Mouse (Mus musculus): ENCODE data around the gene Ppard. TPM values are rescaled to one million over a fixed set of nuclear protein-coding genes. Genes with fewer than 3 reads are reported as not detected.
A peak's percentile ranks its signal among the peaks of the same experiment; 100 is the strongest.

Ppard gene
- polyA plus RNA-seq, 1 experiment from 2014 or later = 30.9 TPM

DNA sequence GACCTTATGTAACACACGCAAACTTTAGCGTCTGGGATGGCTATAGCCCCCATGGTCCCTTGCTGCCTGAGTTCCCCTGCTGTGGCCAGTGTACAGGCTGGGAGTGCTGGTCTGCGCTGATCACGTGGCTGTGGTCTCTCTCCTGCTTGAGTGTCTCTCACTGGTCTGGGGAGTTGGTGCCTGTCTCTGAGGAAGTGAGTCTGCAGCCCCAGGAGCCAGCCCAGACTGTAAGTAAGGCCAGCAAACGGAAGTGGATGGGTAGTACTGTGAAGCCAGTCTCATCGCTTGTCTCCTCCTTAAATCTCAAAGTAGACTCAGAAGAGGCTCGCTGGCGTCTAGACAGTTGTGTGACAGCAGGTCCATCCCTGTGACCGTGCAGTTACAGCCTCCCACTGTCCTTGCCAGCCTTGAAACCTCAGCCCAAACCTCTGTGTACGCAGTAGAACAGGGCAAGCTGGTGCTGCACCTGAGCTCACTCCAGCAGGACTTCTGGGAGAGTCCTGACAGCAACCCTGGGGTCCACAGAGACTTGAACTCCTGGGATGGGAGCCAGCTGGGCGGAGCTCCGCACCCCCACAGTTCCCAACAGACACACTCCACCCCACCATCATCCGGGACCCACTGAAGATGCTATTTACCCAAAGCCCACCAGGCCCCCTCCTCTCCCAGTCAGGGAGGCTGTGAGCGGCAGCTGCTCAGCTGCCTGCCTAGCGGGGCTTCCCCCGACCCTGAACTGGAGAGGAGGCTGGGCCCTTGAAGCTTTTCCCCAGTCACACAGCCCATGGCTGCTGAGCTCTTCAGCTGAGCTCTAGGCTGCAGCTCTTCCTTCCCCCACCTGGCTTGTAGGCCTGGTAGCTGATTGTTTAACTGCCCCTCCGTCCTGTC lies 62.2 kb downstream of the Ppard start:
- no peak for ATAC-seq
- H3K27me3 ChIP-seq = no peaks in the 10 kb centered on the region
- ChIA-PET POLR2A (no interaction called here), CTCF (interaction anchor here (1.3 to 1.9 kb wide), 2 partner anchors 21 to 69 kb away, joined by 3 to 6 read pairs; no protein-coding TSS in a partner anchor)
- no peak for TF ChIP-seq CTCF (IDR thresholded peaks at IDR 0.05)
- in situ Hi-C loops (cut with MboI; ENCODE audit: low pct_unique_long_range_greater_than_20kb) = no loop called here
- no peak for DNase-seq (ENCODE audit: low read depth, low spot score)

DNA sequence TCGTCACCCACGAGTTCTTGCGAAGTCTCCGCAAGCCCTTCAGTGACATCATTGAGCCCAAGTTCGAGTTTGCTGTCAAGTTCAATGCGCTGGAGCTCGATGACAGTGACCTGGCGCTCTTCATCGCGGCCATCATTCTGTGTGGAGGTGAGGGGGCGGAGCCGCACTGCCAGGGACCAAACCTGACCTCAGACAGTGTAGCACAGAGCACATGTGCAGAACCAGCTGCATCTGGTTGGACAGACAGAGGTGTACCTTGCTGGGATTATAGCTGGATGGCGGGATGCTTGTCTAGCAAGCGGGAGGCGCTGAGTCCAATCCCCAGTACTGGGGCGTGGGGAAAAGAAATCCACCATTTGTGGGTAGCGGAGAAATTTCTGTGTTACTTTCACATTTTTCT lies 66.4 kb downstream of the Ppard start:
- ChIA-PET CTCF (interaction anchor here (1.3 to 4.3 kb wide), 3 partner anchors 10 to 73 kb away, joined by 3 to 21 read pairs (median 7); no protein-coding TSS in a partner anchor), POLR2A (no interaction called here)
- DNase-seq (ENCODE audit: low read depth, low spot score) (no peak), ATAC-seq (no peak)
- H3K27me3 ChIP-seq = no peaks in the 10 kb centered on the region
- TF ChIP-seq CTCF (IDR thresholded peaks at IDR 0.05) = no peak
- in situ Hi-C loops (cut with MboI; ENCODE audit: low pct_unique_long_range_greater_than_20kb) = no loop called here

DNA sequence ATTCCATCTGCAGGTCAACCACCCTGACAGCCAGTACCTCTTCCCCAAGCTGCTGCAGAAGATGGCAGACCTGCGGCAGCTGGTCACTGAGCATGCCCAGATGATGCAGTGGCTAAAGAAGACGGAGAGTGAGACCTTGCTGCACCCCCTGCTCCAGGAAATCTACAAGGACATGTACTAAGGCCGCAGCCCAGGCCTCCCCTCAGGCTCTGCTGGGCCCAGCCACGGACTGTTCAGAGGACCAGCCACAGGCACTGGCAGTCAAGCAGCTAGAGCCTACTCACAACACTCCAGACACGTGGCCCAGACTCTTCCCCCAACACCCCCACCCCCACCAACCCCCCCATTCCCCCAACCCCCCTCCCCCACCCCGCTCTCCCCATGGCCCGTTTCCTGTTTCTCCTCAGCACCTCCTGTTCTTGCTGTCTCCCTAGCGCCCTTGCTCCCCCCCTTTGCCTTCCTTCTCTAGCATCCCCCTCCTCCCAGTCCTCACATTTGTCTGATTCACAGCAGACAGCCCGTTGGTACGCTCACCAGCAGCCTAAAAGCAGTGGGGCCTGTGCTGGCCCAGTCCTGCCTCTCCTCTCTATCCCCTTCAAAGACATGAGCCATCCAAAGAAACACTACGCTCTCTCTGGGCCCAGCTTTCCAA lies 67.3 kb downstream of the Ppard start:
- H3K27me3 ChIP-seq = no peaks in the 10 kb centered on the region
- DNase-seq (ENCODE audit: low read depth, low spot score) (no peak), ATAC-seq (no peak)
- ChIA-PET POLR2A (no interaction called here), CTCF (interaction anchor here (1.3 to 4.3 kb wide), 2 partner anchors 9 to 74 kb away, joined by 3 to 21 read pairs; no protein-coding TSS in a partner anchor)
- TF ChIP-seq CTCF (IDR thresholded peaks at IDR 0.05) = no peak
- in situ Hi-C loops (cut with MboI; ENCODE audit: low pct_unique_long_range_greater_than_20kb) = no loop called here

DNA sequence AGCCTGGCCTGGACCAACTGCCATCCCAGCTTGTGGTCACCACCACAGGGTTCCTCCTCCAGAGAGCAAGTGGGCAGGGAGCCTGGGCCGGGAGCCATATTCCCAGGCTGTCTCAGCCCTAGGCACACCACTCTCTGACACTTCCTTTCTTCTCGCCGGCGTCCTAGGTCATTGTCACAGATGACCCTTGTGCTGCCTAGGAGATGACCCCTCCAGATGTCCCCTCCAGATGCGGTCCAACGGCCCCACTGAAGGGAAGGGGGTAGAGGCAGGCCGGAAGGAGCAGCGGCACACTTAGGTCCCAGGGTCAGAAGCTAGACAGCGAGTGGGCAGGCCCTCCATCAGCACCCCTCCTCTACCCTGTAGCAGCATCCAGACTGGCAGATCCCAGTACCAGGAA lies 67.8 kb downstream of the Ppard start:
- no peak for DNase-seq (ENCODE audit: low read depth, low spot score)
- ChIA-PET CTCF (interaction anchor here (0.9 to 4.3 kb wide), 3 partner anchors 8 to 74 kb away, joined by 3 to 21 read pairs (median 3); no protein-coding TSS in a partner anchor), POLR2A (no interaction called here)
- TF ChIP-seq CTCF (IDR thresholded peaks at IDR 0.05) = no peak
- in situ Hi-C loops (cut with MboI; ENCODE audit: low pct_unique_long_range_greater_than_20kb) = no loop called here
- ATAC-seq = no peak
- no peaks in the 10 kb centered on the region for H3K27me3 ChIP-seq

DNA sequence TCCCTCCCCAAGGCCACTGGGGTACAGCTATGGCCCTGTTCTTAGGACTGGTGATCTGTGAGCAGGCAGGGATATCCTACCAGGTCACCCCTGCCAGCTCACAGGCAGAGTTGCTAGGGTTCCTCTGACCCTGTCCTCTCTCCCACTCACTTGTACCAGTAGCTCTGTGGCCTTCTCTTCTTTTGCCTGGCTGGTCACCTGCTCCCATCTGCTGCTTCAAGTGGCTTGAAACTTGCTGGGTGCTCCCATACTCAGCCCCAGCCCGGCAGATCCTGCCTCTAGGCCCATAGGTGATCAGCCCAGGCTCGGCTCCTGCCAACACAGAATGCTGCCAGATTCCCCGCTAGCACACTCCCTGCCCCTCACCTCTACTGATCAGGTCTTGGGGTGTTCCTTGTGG lies 68.3 kb downstream of the Ppard start:
- ChIA-PET CTCF (interaction anchor here (0.9 to 4.3 kb wide), 2 partner anchors 45 to 75 kb away, joined by 3 to 21 read pairs; no protein-coding TSS in a partner anchor), POLR2A (no interaction called here)
- TF ChIP-seq CTCF (IDR thresholded peaks at IDR 0.05) = no peak
- no peaks in the 10 kb centered on the region for H3K27me3 ChIP-seq
- in situ Hi-C loops (cut with MboI; ENCODE audit: low pct_unique_long_range_greater_than_20kb) = no loop called here
- DNase-seq (ENCODE audit: low read depth, low spot score) = no peak
- ATAC-seq = no peak

DNA sequence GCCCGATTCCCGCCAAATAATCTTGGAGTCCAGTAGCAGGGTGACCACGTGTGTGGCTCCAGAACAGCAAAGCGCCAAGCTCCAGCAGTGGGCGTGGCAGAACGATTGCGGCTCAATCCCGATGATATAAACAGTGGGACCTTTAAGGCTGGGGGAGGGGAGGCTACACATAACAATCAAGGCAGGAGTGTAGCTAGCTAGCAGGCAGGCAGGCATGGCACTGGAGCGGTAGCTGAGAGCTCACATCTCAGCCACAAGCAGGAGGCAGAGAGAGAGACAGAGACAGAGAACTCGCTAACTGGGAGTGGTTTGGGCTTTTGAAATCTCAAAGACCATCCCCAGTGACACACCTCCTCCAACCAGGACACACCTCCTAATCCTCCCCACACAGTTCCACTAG lies 72.7 kb downstream of the Ppard start:
- DNase-seq (ENCODE audit: low read depth, low spot score) = no peak
- ChIA-PET CTCF (interaction anchor here (2.1 kb wide), 1 partner anchor 79 kb away, joined by 9 read pairs; no protein-coding TSS in a partner anchor), POLR2A (no interaction called here)
- no peak for TF ChIP-seq CTCF (IDR thresholded peaks at IDR 0.05)
- H3K27me3 ChIP-seq = no peaks in the 10 kb centered on the region
- in situ Hi-C loops (cut with MboI; ENCODE audit: low pct_unique_long_range_greater_than_20kb) = loop anchor here (5.0 kb wide), 1 partner anchor 78 kb away; no protein-coding TSS in a partner anchor
- ATAC-seq = no peak

DNA sequence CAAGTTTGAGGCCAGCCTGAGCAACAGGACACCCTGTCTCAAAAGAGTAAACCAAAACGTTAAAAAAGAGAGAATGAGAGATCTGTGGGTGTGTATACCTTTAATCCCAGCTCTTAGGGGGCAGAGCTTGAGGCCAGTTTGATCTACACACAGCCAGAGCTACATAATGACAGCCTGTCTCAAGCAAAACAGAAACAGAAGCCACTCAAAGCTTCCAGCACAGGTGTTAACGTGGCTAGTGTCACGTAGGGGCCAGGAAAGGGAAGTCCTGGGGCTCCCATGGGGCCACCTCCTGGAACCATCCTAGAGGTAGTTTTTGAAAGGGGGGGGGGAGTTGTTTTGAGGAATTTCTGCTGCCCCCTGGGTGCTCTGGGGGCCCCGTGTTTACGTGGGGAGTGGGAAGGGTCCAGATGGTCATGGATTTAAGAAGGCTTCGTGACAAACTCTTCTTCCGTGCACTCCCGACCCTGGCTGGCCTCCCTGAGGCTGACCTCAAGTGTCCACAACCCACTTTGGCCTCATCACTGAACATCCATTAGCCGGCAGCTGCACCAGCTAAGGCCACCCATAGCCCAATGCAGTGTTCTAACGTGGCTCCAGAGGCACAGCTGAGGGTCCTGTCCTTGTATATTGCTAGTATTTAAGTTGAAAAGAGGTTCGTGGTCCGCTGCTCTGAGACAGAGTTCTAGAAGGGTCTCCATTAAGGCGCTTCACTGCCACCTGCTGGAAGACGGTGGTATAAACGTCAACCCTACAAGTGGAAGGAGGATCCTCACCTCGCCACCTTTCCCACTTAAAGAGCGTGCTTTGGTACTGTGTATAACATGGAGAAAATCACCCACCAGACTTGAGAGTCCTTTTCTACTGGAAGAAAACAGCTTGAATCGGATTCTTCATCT lies 76.0 kb downstream of the Ppard start:
- CTCF ChIA-PET = interaction anchor here (0.7 to 6.6 kb wide), 10 partner anchors 9 to 224 kb away, joined by 3 to 64 read pairs (median 3); partner anchors contain the start of gene Ppard
- no peak for ATAC-seq
- H3K27me3 ChIP-seq = no peaks in the 10 kb centered on the region
- POLR2A ChIA-PET = no interaction called here
- in situ Hi-C loops (cut with MboI; ENCODE audit: low pct_unique_long_range_greater_than_20kb) = loop anchor here (5.0 kb wide), 1 partner anchor 81 kb away; no protein-coding TSS in a partner anchor
- DNase-seq (ENCODE audit: low read depth, low spot score) = peak; percentile 31
- no peak for TF ChIP-seq CTCF (IDR thresholded peaks at IDR 0.05)

DNA sequence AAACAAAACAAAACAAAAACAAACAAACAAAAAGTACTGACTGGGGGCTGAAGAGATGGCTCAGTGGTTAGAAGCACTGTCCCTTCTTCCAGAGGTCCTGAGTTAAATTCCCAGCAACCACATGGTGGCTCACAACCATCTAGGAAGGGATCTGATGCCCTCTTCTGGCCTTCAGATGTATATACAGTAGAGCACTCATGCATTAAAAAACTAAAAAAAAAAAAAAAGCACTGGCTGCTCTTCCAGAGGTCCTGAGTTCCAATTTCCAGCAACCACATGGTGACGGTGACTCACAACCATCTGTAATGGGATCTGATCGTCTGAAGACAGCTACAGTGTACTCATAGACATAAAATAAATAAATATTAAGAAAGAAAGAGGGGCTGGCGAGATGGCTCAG lies 78.3 kb downstream of the Ppard start:
- DNase-seq (ENCODE audit: low read depth, low spot score) (no peak), ATAC-seq (no peak)
- ChIA-PET CTCF (interaction anchor here (4.7 to 6.6 kb wide), 2 partner anchors 78 to 85 kb away, joined by 22 to 64 read pairs; partner anchors contain the start of gene Ppard), POLR2A (interaction anchor here (0.6 to 1.6 kb wide), 3 partner anchors 21 to 85 kb away, joined by 3 read pairs; no protein-coding TSS in a partner anchor)
- no peaks in the 10 kb centered on the region for H3K27me3 ChIP-seq
- in situ Hi-C loops (cut with MboI; ENCODE audit: low pct_unique_long_range_greater_than_20kb) = no loop called here
- TF ChIP-seq CTCF (IDR thresholded peaks at IDR 0.05) = peak; percentile 49

DNA sequence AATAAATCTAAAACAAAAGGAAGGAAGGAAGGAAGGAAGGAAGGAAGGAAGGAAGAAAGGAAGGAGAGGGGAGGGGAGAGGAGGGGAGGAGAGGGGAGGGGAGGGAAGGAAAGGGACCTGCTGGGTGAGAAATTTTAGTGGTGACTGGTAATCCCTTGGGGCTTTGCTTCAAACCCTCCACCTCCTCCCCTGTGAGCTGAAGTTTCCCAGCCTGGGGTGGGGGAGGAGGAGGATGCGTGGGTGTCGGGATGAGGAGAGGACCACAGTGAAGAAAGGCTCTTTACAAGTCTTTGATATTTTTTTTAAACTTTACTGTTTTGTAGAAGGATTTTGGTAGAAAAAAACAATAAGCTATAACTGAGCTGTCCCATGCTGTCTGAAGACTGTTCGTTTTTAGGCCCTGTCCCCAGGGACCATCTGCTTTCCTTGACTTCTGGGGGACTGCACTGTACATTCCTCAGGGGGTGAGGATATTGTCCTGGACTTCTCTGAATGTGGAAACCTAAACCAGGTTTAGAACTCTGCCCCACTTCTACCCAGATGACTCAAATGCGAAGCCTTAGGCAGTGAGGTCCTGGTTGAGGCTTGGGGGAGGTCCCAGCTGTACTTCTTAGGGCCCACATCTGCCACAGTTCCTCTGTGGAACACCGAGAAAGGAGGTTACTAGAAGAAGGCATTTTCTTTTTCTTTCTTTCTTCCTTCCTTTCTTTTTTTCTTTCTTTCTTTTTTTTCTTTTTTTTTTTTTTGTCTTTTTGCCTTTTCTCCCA lies 79.0 kb downstream of the Ppard start:
- ChIA-PET CTCF (interaction anchor here (1.2 to 6.6 kb wide), 3 partner anchors 79 to 217 kb away, joined by 5 to 64 read pairs (median 22); partner anchors contain the start of gene Ppard), POLR2A (interaction anchor here (0.6 to 1.8 kb wide), 6 partner anchors 10 to 87 kb away, joined by 3 to 13 read pairs (median 3); no protein-coding TSS in a partner anchor)
- TF ChIP-seq CTCF (IDR thresholded peaks at IDR 0.05) = no peak
- no peak for ATAC-seq
- H3K27me3 ChIP-seq = no peaks in the 10 kb centered on the region
- in situ Hi-C loops (cut with MboI; ENCODE audit: low pct_unique_long_range_greater_than_20kb) = no loop called here
- DNase-seq (ENCODE audit: low read depth, low spot score) = no peak

All from Patski (cell line).